Mouse (Mus musculus) embryonic facial prominence, embryonic 11.5 days (tissue): ENCODE results near the gene Parp1. TPM values are rescaled to one million over a fixed set of nuclear protein-coding genes. Genes with fewer than 3 reads are reported as not detected.

Experiments
- ATAC-seq: fragments of 200-750 bp; cut with Nextera tagmentation; replicated peaks from 2 replicates; pipeline ENCODE4 v1.8.0; 2017; ENCODE audit warnings: low read depth; ENCODE audit not compliant: insufficient number of reproducible peaks, low FRiP score, low TSS enrichment
- DNase-seq: peaks from one replicate; pipeline ENCODE4 v3.0.0-alpha.2; 2015; ENCODE audit warnings: low spot score
- H3K27ac ChIP-seq: fragments of 300-500 bp; sonication (generic); replicated peaks from 2 replicates; pipeline ENCODE4 v1.5.1; 2014; ENCODE audit warnings: mild to moderate bottlenecking, low read depth, low read length, control low read depth
- H3K27me3 ChIP-seq: fragments of 300-500 bp; sonication (generic); 2 replicates; pipeline ENCODE4 v1.6.1; 2014; ENCODE audit warnings: mild to moderate bottlenecking, low read length, moderate library complexity, mixed read lengths; ENCODE audit not compliant: control insufficient read depth, insufficient read depth
- H3K36me3 ChIP-seq: fragments of 300-500 bp; sonication (generic); replicated peaks from 2 replicates; pipeline ENCODE4 v1.6.1; 2014; ENCODE audit warnings: low read depth, mild to moderate bottlenecking, low read length, moderate library complexity, mixed read lengths; ENCODE audit not compliant: control insufficient read depth, insufficient read depth
- H3K4me1 ChIP-seq: fragments of 300-500 bp; sonication (generic); 2 replicates; pipeline ENCODE4 v1.6.1; 2014; ENCODE audit warnings: low read length, mixed read lengths; ENCODE audit not compliant: control insufficient read depth, insufficient read depth
- H3K4me2 ChIP-seq: fragments of 300-500 bp; sonication (generic); 2 replicates; pipeline ENCODE4 v1.6.1; 2014; ENCODE audit warnings: low read depth, mild to moderate bottlenecking, control low read depth, low read length, moderate library complexity
- H3K4me3 ChIP-seq: fragments of 300-500 bp; sonication (generic); 2 replicates; pipeline ENCODE4 v1.5.1; 2014; ENCODE audit warnings: low read depth, low read length, control low read depth
- H3K9ac ChIP-seq: fragments of 300-500 bp; sonication (generic); replicated peaks from 2 replicates; pipeline ENCODE4 v1.6.1; 2014; ENCODE audit warnings: mild to moderate bottlenecking, control low read depth, low read length
- H3K9me3 ChIP-seq: fragments of 300-500 bp; sonication (generic); replicated peaks from 2 replicates; pipeline ENCODE4 v1.6.1; 2016; ENCODE audit warnings: mild to moderate bottlenecking, low read length, inconsistent platforms, mixed read lengths; ENCODE audit not compliant: control insufficient read depth
- WGBS: fragments of 180-500 bp; shearing (Covaris S2); extraction: QIAGEN DNeasy Blood & Tissue Kit; methylation state at CpG from one replicate; pipeline ENCODE4 v1.1.7; 2014; 5-methylcytosine and 5-hydroxymethylcytosine counted together
- polyA plus RNA-seq: library from polyadenylated mRNA; unstranded; fragments of >200 nt; fragmentation: Nextera tagmentation; extraction: Ambion mirVana; gene quantifications from 2 replicates; pipeline ENCODE4 v1.2.1, GENCODE M21; 2014

Parp1 gene
- polyA plus RNA-seq, 1 experiment from 2014 or later = 163 TPM

- 68% methylated on average over 5 of the region's 5 CpGs for WGBS
- Histone ChIP-seq H3K9ac (no peak overlapping the region), H3K4me2 (no peak overlapping the region), H3K27me3 (no peaks in the 10 kb centered on the region), H3K4me1 (no peaks in the 10 kb centered on the region), H3K4me3 (no peak overlapping the region), H3K27ac (no peak overlapping the region), H3K36me3 (no peaks in the 10 kb centered on the region), H3K9me3 (no peaks in the 10 kb centered on the region)
- DNase-seq (no peak), ATAC-seq (no peak)
Measured at GRCm38 (mm10) chr1:180536719-180537118, 32.0 kb upstream of the Parp1 start.

- Histone ChIP-seq H3K4me1 (no peaks in the 10 kb centered on the region), H3K4me3 (no peak overlapping the region), H3K9me3 (no peaks in the 10 kb centered on the region), H3K27ac (no peak overlapping the region), H3K27me3 (no peaks in the 10 kb centered on the region), H3K4me2 (no peak overlapping the region), H3K36me3 (no peaks in the 10 kb centered on the region), H3K9ac (no peak overlapping the region)
- ATAC-seq (no peak), DNase-seq (peak; percentile 22)
- 22% methylated on average over 2 of the region's 2 CpGs for WGBS
Measured at GRCm38 (mm10) chr1:180541251-180541650, 27.5 kb upstream of the Parp1 start.

- DNase-seq (peak; percentile 7), ATAC-seq (no peak)
- no peak overlapping the region for H3K9ac ChIP-seq
- H3K27me3 ChIP-seq = no peaks in the 10 kb centered on the region
- no peak overlapping the region for H3K4me2 ChIP-seq
- no peaks in the 10 kb centered on the region for H3K9me3 ChIP-seq
- WGBS = 75% methylated on average over 15 of the region's 15 CpGs
- no peak overlapping the region for H3K4me3 ChIP-seq
- no peaks in the 10 kb centered on the region for H3K36me3 ChIP-seq
- no peaks in the 10 kb centered on the region for H3K4me1 ChIP-seq
- no peak overlapping the region for H3K27ac ChIP-seq
Measured at GRCm38 (mm10) chr1:180541883-180542711, 26.6 kb upstream of the Parp1 start.

GRCm38 (mm10) chr1:180542712-180543371 lies 25.9 kb upstream of the Parp1 start:
- 84% methylated on average over 3 of the region's 3 CpGs for WGBS
- ATAC-seq (no peak), DNase-seq (no peak)
- no peaks in the 10 kb centered on the region for H3K9me3 ChIP-seq
- no peak overlapping the region for H3K9ac ChIP-seq
- no peak overlapping the region for H3K27ac ChIP-seq
- no peak overlapping the region for H3K4me3 ChIP-seq
- no peak overlapping the region for H3K4me2 ChIP-seq
- H3K36me3 ChIP-seq = no peaks in the 10 kb centered on the region
- H3K4me1 ChIP-seq = no peaks in the 10 kb centered on the region; the same call in 1 of the 2 replicates
- H3K27me3 ChIP-seq = no peaks in the 10 kb centered on the region

- H3K9ac ChIP-seq = no peak overlapping the region
- no peak overlapping the region for H3K27ac ChIP-seq
- DNase-seq = no peak
- H3K27me3 ChIP-seq = no peaks in the 10 kb centered on the region
- 74% methylated on average over 4 of the region's 4 CpGs for WGBS
- no peaks in the 10 kb centered on the region for H3K36me3 ChIP-seq
- no peak overlapping the region for H3K4me3 ChIP-seq
- H3K9me3 ChIP-seq = no peaks in the 10 kb centered on the region
- no peaks in the 10 kb centered on the region; the same call in 1 of the 2 replicates for H3K4me1 ChIP-seq
- H3K4me2 ChIP-seq = no peak overlapping the region
- no peak for ATAC-seq
Measured at GRCm38 (mm10) chr1:180545918-180546545, 22.7 kb upstream of the Parp1 start.

GRCm38 (mm10) chr1:180546798-180547750 lies 21.6 kb upstream of the Parp1 start:
- Histone ChIP-seq H3K9me3 (no peaks in the 10 kb centered on the region), H3K4me2 (peak overlapping the region; percentile 39; the same call in 1 of the 2 replicates), H3K27ac (no peak overlapping the region), H3K4me3 (no peak overlapping the region), H3K9ac (peak overlapping the region; percentile 3; the same call in 1 of the 2 replicates), H3K36me3 (no peaks in the 10 kb centered on the region), H3K4me1 (no peaks in the 10 kb centered on the region; the same call in 1 of the 2 replicates), H3K27me3 (no peaks in the 10 kb centered on the region)
- DNase-seq (no peak), ATAC-seq (no peak)
- 49% methylated on average over 13 of the region's 13 CpGs for whole genome bisulfite sequencing
